Mouse (Mus musculus) thymus, adult 2 months (tissue): ENCODE results near the gene Tnfrsf13c.

ENCODE experiments used
- CTCF ChIP-seq: fragments of 200-500 bp; IDR thresholded peaks from 2 replicates; pipeline ENCODE4 v1.5.1; 2012; ENCODE audit warnings: mild to moderate bottlenecking, control low read depth, low read length, moderate library complexity, borderline replicate concordance; ENCODE audit not compliant: control insufficient read depth, poor library complexity, insufficient read depth; ENCODE audit errors: extremely low read depth
- POLR2A ChIP-seq: fragments of 200-500 bp; IDR thresholded peaks from 2 replicates; pipeline ENCODE4 v1.6.1; 2012; ENCODE audit warnings: mild to moderate bottlenecking, low read length, control low read depth, moderate library complexity; ENCODE audit not compliant: control insufficient read depth, poor library complexity, insufficient read depth; ENCODE audit errors: extremely low read depth

DNA sequence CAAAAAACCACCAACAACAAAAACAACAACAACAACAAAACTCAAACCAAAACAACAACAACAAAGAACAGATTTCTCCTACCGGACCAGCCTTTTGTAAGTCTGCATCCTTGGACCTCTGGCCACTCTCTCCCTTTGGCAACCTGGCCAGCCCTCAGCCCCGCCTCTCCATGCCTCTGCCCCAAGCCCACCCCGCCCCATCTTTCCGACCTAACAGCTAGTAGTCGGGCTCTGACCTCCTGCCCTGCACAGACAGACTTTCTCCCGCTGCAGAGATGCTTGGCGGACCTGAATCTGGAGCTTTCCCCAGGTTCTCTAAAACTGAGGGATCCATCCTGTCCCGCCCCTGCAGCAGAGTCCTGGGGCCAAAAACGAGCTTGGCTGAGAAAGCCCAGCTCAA lies 6.2 kb downstream of the Tnfrsf13c start:
- TF ChIP-seq POLR2A (no peak), CTCF (no peak)
